Mouse (Mus musculus) telencephalon, adult 2 months (tissue): ENCODE results near the gene Golt1b.
A peak's percentile ranks its signal among the peaks of the same experiment; 100 is the strongest.

Experiments
- DNase-seq: peaks from one replicate; pipeline ENCODE4 v3.0.0-alpha.2; 2011; ENCODE audit warnings: low read depth, low spot score

Gene Golt1b

DNA sequence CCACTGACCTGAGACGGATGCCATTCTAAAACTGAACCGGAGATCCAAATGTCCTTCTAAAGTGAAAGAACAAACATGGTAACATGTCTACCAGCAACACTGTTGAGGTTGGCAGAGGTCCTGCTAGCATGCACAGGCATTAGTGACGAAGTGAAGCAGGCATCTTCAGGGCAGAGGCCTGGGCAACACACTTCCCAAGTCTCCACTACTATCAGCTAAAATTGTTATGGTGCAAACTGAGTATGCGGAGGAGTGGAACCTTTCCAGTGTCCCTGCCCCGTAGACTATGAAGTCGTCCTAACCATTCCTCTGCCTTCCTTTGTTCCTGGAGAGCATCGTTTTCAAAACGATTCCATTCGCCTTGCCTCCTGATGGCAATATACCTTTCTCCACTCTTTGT is 2.5 kb upstream of the Golt1b start:
- no peak for DNase-seq

DNA sequence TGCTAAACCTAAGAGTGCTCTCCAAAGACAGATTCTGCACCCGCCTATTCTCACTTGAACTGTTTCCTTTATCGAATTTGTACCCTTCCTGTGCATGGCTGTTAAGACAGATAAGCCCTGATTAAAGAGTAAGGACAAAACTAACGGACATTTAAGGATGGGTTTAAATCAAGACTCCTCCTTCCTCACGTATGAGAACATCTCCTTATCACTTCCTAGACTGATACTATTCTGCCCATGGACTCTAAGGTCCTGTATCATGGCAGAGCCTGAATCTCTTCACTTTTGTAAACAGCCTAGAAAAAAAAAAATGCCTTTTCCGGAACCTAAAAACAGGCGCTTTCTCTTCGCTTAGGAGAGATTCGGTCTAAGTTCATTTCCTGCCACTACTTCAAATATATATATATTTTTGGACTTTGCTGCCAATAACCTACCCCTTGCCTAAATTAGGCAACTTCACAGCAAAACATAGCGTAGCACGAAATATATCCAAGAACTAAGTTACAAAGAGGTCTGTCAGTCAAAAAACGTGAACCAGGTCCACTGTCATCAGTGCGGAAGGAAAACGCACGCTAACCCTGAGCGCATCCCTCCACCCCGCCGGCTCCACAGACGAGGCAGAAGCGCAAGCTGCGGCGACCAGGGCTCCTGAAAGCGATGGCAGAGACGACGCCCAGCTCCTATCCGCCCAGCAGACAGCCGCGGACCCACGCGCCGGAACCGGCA is 573 bp upstream of the Golt1b start:
- no peak for DNase-seq

- DNase-seq, result no peak
Measured at GRCm38 (mm10) chr6:142387755-142388271, 792 bp downstream of the Golt1b start.

DNA sequence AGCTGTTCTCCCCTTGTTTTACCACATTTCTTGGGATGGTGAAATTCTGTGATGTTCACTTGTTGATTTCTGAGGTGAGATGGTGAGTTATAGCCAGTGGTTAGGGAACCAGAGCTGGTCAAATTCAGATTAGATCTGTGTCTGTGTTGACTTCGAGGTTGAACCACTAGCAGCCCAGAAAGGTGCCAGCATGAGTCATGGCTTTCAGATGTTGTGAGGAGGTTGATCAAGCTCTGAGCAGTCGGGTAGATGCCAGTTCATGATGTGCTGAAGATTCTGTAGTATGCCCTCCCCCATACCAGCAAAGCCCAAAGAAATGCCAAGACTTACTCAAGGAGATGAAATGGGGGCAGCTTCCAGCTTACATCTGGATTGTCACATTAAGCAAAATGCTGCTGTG is 2.1 kb downstream of the Golt1b start:
- DNase-seq, result no peak

DNA sequence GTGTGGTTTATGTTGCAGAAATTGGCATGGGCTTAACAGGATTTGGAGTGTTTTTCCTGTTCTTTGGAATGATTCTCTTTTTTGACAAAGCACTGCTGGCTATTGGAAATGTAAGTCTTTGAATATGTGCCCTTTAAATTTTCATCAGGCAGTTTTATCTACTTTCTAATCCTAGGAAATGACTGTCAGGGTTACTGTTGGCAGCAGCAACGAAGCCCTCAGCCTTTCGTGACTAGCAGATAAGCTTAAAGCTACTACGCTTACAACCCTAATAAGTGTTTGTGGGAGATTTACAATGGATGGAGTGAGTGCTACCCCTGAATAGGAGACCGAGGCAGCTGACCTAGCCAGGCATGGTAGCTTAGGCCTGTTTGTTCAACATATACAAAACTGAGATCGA is 5.3 kb downstream of the Golt1b start:
- no peak for DNase-seq

DNA sequence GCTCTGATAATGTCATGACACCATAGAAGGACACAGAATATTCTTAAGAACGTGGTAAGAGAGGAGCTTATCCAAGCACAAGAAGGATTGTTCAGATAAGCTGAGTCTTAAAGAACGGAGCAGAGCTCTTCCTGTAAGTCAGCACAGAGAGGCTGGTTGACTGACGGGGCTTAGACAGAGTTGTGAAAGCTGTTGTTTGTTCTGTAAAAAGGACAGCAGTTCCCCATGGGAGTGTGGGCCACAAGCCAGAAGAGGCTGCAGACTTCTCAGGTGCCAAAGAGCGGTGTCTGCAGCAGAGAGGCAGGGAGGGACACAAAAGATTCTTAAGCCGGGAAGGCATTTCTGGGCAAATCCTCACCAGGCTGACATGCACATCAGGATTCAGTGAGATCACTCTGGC is 7.6 kb downstream of the Golt1b start:
- peak; percentile 15 for DNase-seq

DNA sequence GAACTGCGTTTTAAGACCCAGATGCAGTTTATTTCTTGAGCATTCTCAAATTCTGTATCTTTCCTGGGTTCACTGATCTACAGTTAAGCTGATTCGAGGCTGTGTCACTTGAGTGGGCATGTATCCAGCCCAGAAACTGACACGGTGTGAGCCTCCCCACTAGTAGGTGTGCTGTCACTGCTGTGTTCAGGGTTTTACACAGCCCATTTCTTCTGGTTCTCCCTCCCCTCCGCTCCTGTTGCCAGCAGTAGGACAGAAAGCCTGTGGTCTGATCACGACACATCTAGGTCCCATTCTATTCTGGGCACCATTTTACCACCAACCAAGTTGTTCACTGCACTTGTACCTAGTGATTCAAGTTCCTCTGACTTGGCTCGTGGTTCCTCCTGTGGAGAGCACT is 8.7 kb downstream of the Golt1b start:
- DNase-seq, result peak; percentile 24

- no peak for DNase-seq
Measured at GRCm38 (mm10) chr6:142411140-142411539, 24.1 kb downstream of the Golt1b start.

GRCm38 (mm10) chr6:142412906-142413491 is 26.0 kb downstream of the Golt1b start, which contains the start of gene Spx:
Gene Spx (plus strand): TSS chr6:142413441.
- DNase-seq, result no peak

- no peak for DNase-seq
Measured at GRCm38 (mm10) chr6:142413845-142414244, 26.8 kb downstream of the Golt1b start.

DNA sequence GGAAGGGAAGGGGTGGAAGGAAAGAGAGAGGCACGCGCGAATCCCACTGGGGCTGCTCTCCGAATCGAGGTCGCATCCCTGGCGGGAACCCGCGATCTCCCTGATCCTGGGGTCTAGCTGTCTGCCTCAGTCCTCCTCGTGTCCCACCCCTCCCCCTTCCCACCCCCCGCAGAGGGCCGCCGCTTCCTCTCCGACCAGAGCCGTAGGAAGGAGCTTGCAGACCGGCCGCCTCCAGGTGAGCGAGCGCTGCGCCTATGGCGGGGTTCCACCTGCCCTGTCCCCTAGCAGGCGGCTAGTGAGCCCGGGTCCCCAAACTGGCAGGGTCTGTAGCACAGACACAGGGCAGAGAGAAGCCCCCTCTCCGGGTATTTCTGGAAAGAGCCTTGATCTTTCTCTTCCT is 27.6 kb downstream of the Golt1b start:
- DNase-seq, result no peak

DNA sequence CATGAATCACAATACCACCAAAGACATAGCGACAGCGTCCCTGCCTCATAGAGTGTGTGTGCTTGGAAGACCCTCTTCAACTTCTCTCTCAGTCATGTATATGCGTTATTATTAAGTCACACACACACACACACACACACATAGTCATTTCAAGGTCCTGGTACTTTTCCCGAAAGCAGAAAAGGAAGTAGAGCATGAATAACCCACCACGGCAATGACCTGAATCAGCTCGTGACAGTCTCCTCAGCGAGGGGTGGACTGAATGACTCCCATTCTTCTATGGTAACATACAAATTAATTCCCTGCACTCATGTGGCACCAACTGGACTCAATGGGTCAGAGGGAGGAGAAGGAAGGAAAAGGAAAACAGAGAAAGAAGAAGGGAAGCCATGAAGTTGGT is 38.0 kb downstream of the Golt1b start:
- DNase-seq, result no peak

DNA sequence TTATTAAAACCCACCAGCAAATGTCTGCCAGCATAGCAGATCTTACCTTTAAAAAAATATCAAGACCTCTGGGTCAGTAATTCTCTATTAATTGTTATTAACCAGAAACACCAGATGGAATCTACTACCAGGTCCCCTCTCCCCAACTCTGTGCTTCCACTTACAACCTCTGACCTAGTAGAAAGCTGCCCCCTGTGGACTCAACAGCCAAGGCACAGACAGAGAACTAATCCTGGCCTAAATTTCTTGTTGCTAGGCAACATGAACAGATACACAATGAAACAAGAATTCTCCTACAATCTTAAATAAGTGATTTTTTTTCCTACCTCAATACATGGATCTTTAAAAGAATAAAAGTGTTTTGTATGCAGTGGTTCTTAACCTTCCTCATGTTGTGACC is 42.1 kb downstream of the Golt1b start:
- DNase-seq, result no peak

DNA sequence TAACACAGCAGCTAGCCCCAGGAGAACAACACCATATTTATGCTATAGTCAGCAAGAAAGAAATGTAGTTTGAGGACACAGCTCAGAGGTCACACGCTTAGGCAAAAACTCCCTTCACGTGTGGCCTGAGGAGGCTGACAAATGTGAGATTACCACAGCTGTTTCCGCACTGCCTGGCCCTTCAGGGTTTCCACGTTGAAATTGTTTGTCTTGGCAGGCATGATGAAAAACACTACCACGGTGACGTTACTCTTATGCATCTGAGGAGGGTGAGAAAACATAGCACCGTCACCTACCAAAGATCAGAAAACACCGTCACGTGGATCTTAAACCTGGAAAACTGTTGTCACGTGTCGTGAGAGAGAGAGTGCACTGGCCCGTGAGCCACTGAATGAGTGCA is 64.4 kb downstream of the Golt1b start:
- DNase-seq, result no peak

DNA sequence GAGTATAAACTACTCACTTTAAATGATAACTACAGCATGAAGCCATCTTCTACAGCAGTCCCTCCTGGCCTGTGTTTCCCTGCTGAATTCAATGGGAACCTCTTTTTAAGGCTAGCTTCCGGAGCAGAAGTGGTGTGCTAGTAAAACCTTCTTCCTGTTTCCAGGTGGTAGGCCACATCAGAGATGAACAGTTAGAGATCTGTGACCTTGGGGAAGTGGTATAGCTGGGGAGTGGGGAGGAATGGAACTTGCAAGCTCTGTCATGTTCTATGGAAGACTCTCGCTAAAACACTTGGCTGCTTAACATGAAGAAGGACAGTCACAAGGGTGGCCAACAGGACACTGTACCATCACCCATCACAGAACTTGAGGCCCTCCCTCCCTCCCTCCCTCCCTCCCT is 66.3 kb downstream of the Golt1b start:
- no peak for DNase-seq
